Mouse (Mus musculus) embryonic facial prominence, embryonic 10.5 days (tissue): ENCODE measurements around the gene Clec10a. TPM values are rescaled to one million over a fixed set of nuclear protein-coding genes. Genes with fewer than 3 reads are reported as not detected.

Experiments used
- polyA plus RNA-seq: library from polyadenylated mRNA; unstranded; fragments of >200 nt; fragmentation: Nextera tagmentation; extraction: Ambion mirVana; gene quantifications from 2 replicates; pipeline ENCODE4 v1.2.1, GENCODE M21; 2016

Clec10a gene
- polyA plus RNA-seq, 1 experiment from 2014 or later = 0.26 TPM

Other genes starting within 250 kb of the Clec10a start
- gene Gps2, start 242.3 kb upstream of the Clec10a start, polyA plus RNA-seq = 87.6 and 89.1 TPM in 2 replicates
- 2,818 and 3,035 TPM in 2 replicates for gene Eif5a, start 234.2 kb upstream of the Clec10a start, polyA plus RNA-seq
- 5.1 and 5.8 TPM in 2 replicates for gene Ybx2, start 220.4 kb upstream of the Clec10a start, polyA plus RNA-seq
- 18.6 and 23.7 TPM in 2 replicates for gene Slc2a4, start 208.0 kb upstream of the Clec10a start, polyA plus RNA-seq
- 56.3 and 56.4 TPM in 2 replicates for gene Cldn7, start 191.4 kb upstream of the Clec10a start, polyA plus RNA-seq
- gene Ctdnep1, start 175.0 kb upstream of the Clec10a start, polyA plus RNA-seq = 23.9 and 25.3 TPM in 2 replicates
- 157 and 161 TPM in 2 replicates for gene Elp5, start 173.7 kb upstream of the Clec10a start, polyA plus RNA-seq
- 317 and 331 TPM in 2 replicates for gene Gabarap, start 165.1 kb upstream of the Clec10a start, polyA plus RNA-seq
- gene Phf23, start 160.4 kb upstream of the Clec10a start, polyA plus RNA-seq = 96.5 and 98.3 TPM in 2 replicates
- 59.0 and 59.8 TPM in 2 replicates for gene Dvl2, start 155.6 kb upstream of the Clec10a start, polyA plus RNA-seq
- gene Acadvl, start 140.8 kb upstream of the Clec10a start, polyA plus RNA-seq = 42.2 and 46.3 TPM in 2 replicates
- 12.6 and 13.2 TPM in 2 replicates for gene Dlg4, start 139.3 kb upstream of the Clec10a start, polyA plus RNA-seq
- 0.55 and 0.70 TPM in 2 replicates for gene Asgr1, start 102.1 kb upstream of the Clec10a start, polyA plus RNA-seq
- not detected in 2 replicates for gene Asgr2, start 63.6 kb upstream of the Clec10a start, polyA plus RNA-seq
- 0.14 TPM in 1 of 2 replicates, not detected in the other for gene Mgl2, start 25.9 kb upstream of the Clec10a start, polyA plus RNA-seq
- gene Slc16a11, start 56.6 kb downstream of the Clec10a start, polyA plus RNA-seq = 0.72 and 1.2 TPM in 2 replicates
- gene Slc16a13, start 64.9 kb downstream of the Clec10a start, polyA plus RNA-seq = 11.6 and 11.7 TPM in 2 replicates
- gene Bcl6b, start 73.6 kb downstream of the Clec10a start, polyA plus RNA-seq = 5.0 and 7.2 TPM in 2 replicates
- gene 0610010K14Rik, start 81.7 kb downstream of the Clec10a start, polyA plus RNA-seq = 210 and 215 TPM in 2 replicates
- 7.9 and 10.7 TPM in 2 replicates for gene Gm21988, start 83.6 kb downstream of the Clec10a start, polyA plus RNA-seq
- 96.4 and 106 TPM in 2 replicates for gene Rnasek, start 83.6 kb downstream of the Clec10a start, polyA plus RNA-seq
- 2.7 and 3.9 TPM in 2 replicates for gene Alox12, start 99.2 kb downstream of the Clec10a start, polyA plus RNA-seq
- gene Alox12e, start 166.4 kb downstream of the Clec10a start, polyA plus RNA-seq = not detected in 2 replicates
- 0.11 and 0.29 TPM in 2 replicates for gene Alox15, start 195.8 kb downstream of the Clec10a start, polyA plus RNA-seq